Mouse (Mus musculus): ENCODE measurements around the gene Tmem44. TPM values are rescaled to one million over a fixed set of nuclear protein-coding genes. Genes with fewer than 3 reads are reported as not detected.

The Tmem44 gene
- polyA plus RNA-seq, 1 experiment from 2014 or later = 73.8 TPM

- Histone ChIP-seq H3K27ac (ENCODE audit: low read depth, low read length) (peak within 1 kb of the TSS; percentile 19; the same call in 1 of the 2 replicates), H3K4me2 (ENCODE audit: low read depth, low read length) (peak within 1 kb of the TSS; percentile 99), H3K4me1 (ENCODE audit: control insufficient read depth, insufficient read depth, low read length) (peaks cover 5% of the 10 kb centered on the region; the same call in 1 of the 2 replicates), H3K9ac (replicated peaks; ENCODE audit: low read depth, low read length) (peak within 1 kb of the TSS; percentile 54), H3K4me3 (ENCODE audit: low read depth, low read length) (peak within 1 kb of the TSS; percentile 59), H3K9me3 (ENCODE audit: control insufficient read depth, low read length) (no peaks in the 10 kb centered on the region), H3K27me3 (ENCODE audit: control insufficient read depth, insufficient read depth, low read length) (no peaks in the 10 kb centered on the region), H3K36me3 (ENCODE audit: control insufficient read depth, insufficient read depth, low read length) (peaks cover 15% of the 10 kb centered on the region)
- WGBS = 4% methylated on average over 35 of the region's 35 CpGs
- ATAC-seq (ENCODE audit: low read depth) = peak; percentile 96
Observed at GRCm38 (mm10) chr16:30587494-30588327, 37.1 kb upstream of the Tmem44 start, which contains the start of gene Lsg1. TSS of gene Lsg1 (minus strand) at chr16:30587592.

- ATAC-seq (ENCODE audit: low read depth) = peak; percentile 24
- Histone ChIP-seq H3K9ac (replicated peaks; ENCODE audit: low read depth, low read length) (peak overlapping the region; percentile 54), H3K36me3 (ENCODE audit: control insufficient read depth, insufficient read depth, low read length) (peaks cover 21% of the 10 kb centered on the region), H3K4me3 (ENCODE audit: low read depth, low read length) (peak overlapping the region; percentile 59), H3K9me3 (ENCODE audit: control insufficient read depth, low read length) (no peaks in the 10 kb centered on the region), H3K27ac (ENCODE audit: low read depth, low read length) (0 out of 2 replicates have a peak overlapping the region, but pooled peaks have one; percentile 19), H3K4me2 (ENCODE audit: low read depth, low read length) (peak overlapping the region; percentile 99), H3K27me3 (ENCODE audit: control insufficient read depth, insufficient read depth, low read length) (no peaks in the 10 kb centered on the region), H3K4me1 (ENCODE audit: control insufficient read depth, insufficient read depth, low read length) (peaks cover 5% of the 10 kb centered on the region; the same call in 1 of the 2 replicates)
- 2% methylated on average over 19 of the region's 19 CpGs for WGBS
Observed at GRCm38 (mm10) chr16:30586935-30587493, 36.4 kb upstream of the Tmem44 start.

GRCm38 (mm10) chr16:30580765-30581164, 30.1 kb upstream of the Tmem44 start:
- H3K9ac ChIP-seq (replicated peaks; ENCODE audit: low read depth, low read length) = no peak overlapping the region
- H3K27me3 ChIP-seq (ENCODE audit: control insufficient read depth, insufficient read depth, low read length) = no peaks in the 10 kb centered on the region
- H3K4me3 ChIP-seq (ENCODE audit: low read depth, low read length) = no peak overlapping the region
- no peak for ATAC-seq (ENCODE audit: low read depth)
- WGBS = 91% methylated on average over 5 of the region's 5 CpGs
- no peak overlapping the region for H3K4me2 ChIP-seq (ENCODE audit: low read depth, low read length)
- peaks cover 69% of the 10 kb centered on the region for H3K36me3 ChIP-seq (ENCODE audit: control insufficient read depth, insufficient read depth, low read length)
- no peak overlapping the region for H3K27ac ChIP-seq (ENCODE audit: low read depth, low read length)
- no peaks in the 10 kb centered on the region for H3K4me1 ChIP-seq (ENCODE audit: control insufficient read depth, insufficient read depth, low read length)
- H3K9me3 ChIP-seq (ENCODE audit: control insufficient read depth, low read length) = no peaks in the 10 kb centered on the region

- no peak for ATAC-seq (ENCODE audit: low read depth)
- Histone ChIP-seq H3K9ac (replicated peaks; ENCODE audit: low read depth, low read length) (no peak overlapping the region), H3K27me3 (ENCODE audit: control insufficient read depth, insufficient read depth, low read length) (no peaks in the 10 kb centered on the region), H3K4me1 (ENCODE audit: control insufficient read depth, insufficient read depth, low read length) (no peaks in the 10 kb centered on the region), H3K4me3 (ENCODE audit: low read depth, low read length) (no peak overlapping the region), H3K4me2 (ENCODE audit: low read depth, low read length) (no peak overlapping the region), H3K27ac (ENCODE audit: low read depth, low read length) (no peak overlapping the region), H3K36me3 (ENCODE audit: control insufficient read depth, insufficient read depth, low read length) (peaks cover 67% of the 10 kb centered on the region), H3K9me3 (ENCODE audit: control insufficient read depth, low read length) (no peaks in the 10 kb centered on the region)
- 93% methylated on average over 1 of the region's 1 CpGs for WGBS
Observed at GRCm38 (mm10) chr16:30576392-30576791, 25.8 kb upstream of the Tmem44 start.

- Histone ChIP-seq H3K4me1 (ENCODE audit: control insufficient read depth, insufficient read depth, low read length) (no peaks in the 10 kb centered on the region), H3K9me3 (ENCODE audit: control insufficient read depth, low read length) (no peaks in the 10 kb centered on the region), H3K4me3 (ENCODE audit: low read depth, low read length) (no peak overlapping the region), H3K27me3 (ENCODE audit: control insufficient read depth, insufficient read depth, low read length) (no peaks in the 10 kb centered on the region), H3K36me3 (ENCODE audit: control insufficient read depth, insufficient read depth, low read length) (peaks cover 66% of the 10 kb centered on the region), H3K9ac (replicated peaks; ENCODE audit: low read depth, low read length) (no peak overlapping the region), H3K4me2 (ENCODE audit: low read depth, low read length) (no peak overlapping the region), H3K27ac (ENCODE audit: low read depth, low read length) (no peak overlapping the region)
- 90% methylated on average over 7 of the region's 7 CpGs for WGBS
- ATAC-seq (ENCODE audit: low read depth) = no peak
Observed at GRCm38 (mm10) chr16:30575815-30576214, 25.2 kb upstream of the Tmem44 start.

- Histone ChIP-seq H3K36me3 (ENCODE audit: control insufficient read depth, insufficient read depth, low read length) (peaks cover 60% of the 10 kb centered on the region), H3K27me3 (ENCODE audit: control insufficient read depth, insufficient read depth, low read length) (no peaks in the 10 kb centered on the region), H3K9ac (replicated peaks; ENCODE audit: low read depth, low read length) (no peak overlapping the region), H3K27ac (ENCODE audit: low read depth, low read length) (no peak overlapping the region), H3K9me3 (ENCODE audit: control insufficient read depth, low read length) (no peaks in the 10 kb centered on the region), H3K4me2 (ENCODE audit: low read depth, low read length) (no peak overlapping the region), H3K4me1 (ENCODE audit: control insufficient read depth, insufficient read depth, low read length) (no peaks in the 10 kb centered on the region), H3K4me3 (ENCODE audit: low read depth, low read length) (no peak overlapping the region)
- no peak for ATAC-seq (ENCODE audit: low read depth)
- 70% methylated on average over 4 of the region's 4 CpGs for WGBS
Observed at GRCm38 (mm10) chr16:30572239-30572638, 21.6 kb upstream of the Tmem44 start.

- 94% methylated on average over 5 of the region's 5 CpGs for WGBS
- Histone ChIP-seq H3K27ac (ENCODE audit: low read depth, low read length) (no peak overlapping the region), H3K4me2 (ENCODE audit: low read depth, low read length) (no peak overlapping the region), H3K27me3 (ENCODE audit: control insufficient read depth, insufficient read depth, low read length) (no peaks in the 10 kb centered on the region), H3K9me3 (ENCODE audit: control insufficient read depth, low read length) (no peaks in the 10 kb centered on the region), H3K4me1 (ENCODE audit: control insufficient read depth, insufficient read depth, low read length) (no peaks in the 10 kb centered on the region), H3K36me3 (ENCODE audit: control insufficient read depth, insufficient read depth, low read length) (peaks cover 57% of the 10 kb centered on the region), H3K9ac (replicated peaks; ENCODE audit: low read depth, low read length) (no peak overlapping the region), H3K4me3 (ENCODE audit: low read depth, low read length) (no peak overlapping the region)
- ATAC-seq (ENCODE audit: low read depth) = no peak
Observed at GRCm38 (mm10) chr16:30571378-30571777, 20.7 kb upstream of the Tmem44 start.

- Histone ChIP-seq H3K27me3 (ENCODE audit: control insufficient read depth, insufficient read depth, low read length) (no peaks in the 10 kb centered on the region), H3K9ac (replicated peaks; ENCODE audit: low read depth, low read length) (no peak overlapping the region), H3K4me3 (ENCODE audit: low read depth, low read length) (no peak overlapping the region), H3K4me2 (ENCODE audit: low read depth, low read length) (no peak overlapping the region), H3K36me3 (ENCODE audit: control insufficient read depth, insufficient read depth, low read length) (peaks cover 57% of the 10 kb centered on the region), H3K9me3 (ENCODE audit: control insufficient read depth, low read length) (no peaks in the 10 kb centered on the region), H3K4me1 (ENCODE audit: control insufficient read depth, insufficient read depth, low read length) (no peaks in the 10 kb centered on the region), H3K27ac (ENCODE audit: low read depth, low read length) (no peak overlapping the region)
- 96% methylated on average over 4 of the region's 4 CpGs for WGBS
- ATAC-seq (ENCODE audit: low read depth) = no peak
Observed at GRCm38 (mm10) chr16:30570173-30570572, 19.5 kb upstream of the Tmem44 start.

- peaks cover 54% of the 10 kb centered on the region for H3K36me3 ChIP-seq (ENCODE audit: control insufficient read depth, insufficient read depth, low read length)
- no peaks in the 10 kb centered on the region for H3K27me3 ChIP-seq (ENCODE audit: control insufficient read depth, insufficient read depth, low read length)
- no peak overlapping the region for H3K9ac ChIP-seq (replicated peaks; ENCODE audit: low read depth, low read length)
- 82% methylated on average over 6 of the region's 6 CpGs for WGBS
- no peak overlapping the region for H3K4me2 ChIP-seq (ENCODE audit: low read depth, low read length)
- no peaks in the 10 kb centered on the region for H3K4me1 ChIP-seq (ENCODE audit: control insufficient read depth, insufficient read depth, low read length)
- H3K27ac ChIP-seq (ENCODE audit: low read depth, low read length) = no peak overlapping the region
- ATAC-seq (ENCODE audit: low read depth) = no peak
- no peak overlapping the region for H3K4me3 ChIP-seq (ENCODE audit: low read depth, low read length)
- no peaks in the 10 kb centered on the region for H3K9me3 ChIP-seq (ENCODE audit: control insufficient read depth, low read length)
Observed at GRCm38 (mm10) chr16:30565631-30566030, 15.0 kb upstream of the Tmem44 start.

Measured in neural tube, embryonic 14.5 days (tissue).